Mouse (Mus musculus) forebrain, embryonic 16.5 days (tissue): ENCODE measurements around the gene Olfr272. TPM values are rescaled to one million over a fixed set of nuclear protein-coding genes. Genes with fewer than 3 reads are reported as not detected.

Source experiments
- ATAC-seq: fragments of 200-750 bp; cut with Nextera tagmentation; 2 replicates; pipeline ENCODE4 v1.8.0; 2017; ENCODE audit warnings: mild to moderate bottlenecking, moderate library complexity
- H3K27ac ChIP-seq: fragments of 300-500 bp; sonication (generic); 2 replicates; pipeline ENCODE4 v1.5.1; 2014; ENCODE audit warnings: low read length, control low read depth
- H3K27me3 ChIP-seq: fragments of 300-500 bp; sonication (generic); replicated peaks from 2 replicates; pipeline ENCODE4 v1.6.1; 2014; ENCODE audit warnings: low read length; ENCODE audit not compliant: control insufficient read depth, insufficient read depth
- H3K36me3 ChIP-seq: fragments of 300-500 bp; sonication (generic); 2 replicates; pipeline ENCODE4 v1.6.1; 2014; ENCODE audit not compliant: control insufficient read depth, insufficient read depth
- H3K4me1 ChIP-seq: fragments of 300-500 bp; sonication (generic); replicated peaks from 2 replicates; pipeline ENCODE4 v1.6.1; 2014; ENCODE audit warnings: low read length; ENCODE audit not compliant: control insufficient read depth, insufficient read depth
- H3K4me2 ChIP-seq: fragments of 300-500 bp; sonication (generic); 2 replicates; pipeline ENCODE4 v1.6.1; 2014; ENCODE audit warnings: mild to moderate bottlenecking, low read length, control low read depth
- H3K4me3 ChIP-seq: fragments of 300-500 bp; sonication (generic); replicated peaks from 2 replicates; pipeline ENCODE4 v1.5.1; 2014; ENCODE audit warnings: mild to moderate bottlenecking, low read length, control low read depth
- H3K9ac ChIP-seq: fragments of 300-500 bp; sonication (generic); replicated peaks from 2 replicates; pipeline ENCODE4 v1.6.1; 2014; ENCODE audit warnings: low read depth, low read length, control low read depth
- H3K9me3 ChIP-seq: fragments of 300-500 bp; sonication (generic); 2 replicates; pipeline ENCODE4 v1.6.1; 2016; ENCODE audit warnings: low read length; ENCODE audit not compliant: control insufficient read depth
- WGBS: fragments of 180-500 bp; shearing (Covaris S2); extraction: QIAGEN DNeasy Blood & Tissue Kit; methylation state at CpG from one replicate; pipeline ENCODE4 v1.1.7; 2014; 5-methylcytosine and 5-hydroxymethylcytosine counted together
- polyA plus RNA-seq: library from polyadenylated mRNA; unstranded; fragments of >200 nt; fragmentation: Nextera tagmentation; extraction: Ambion mirVana; gene quantifications from 2 replicates; pipeline ENCODE4 v1.2.1, GENCODE M21; 2015

The Olfr272 gene
- polyA plus RNA-seq, result not detected in 2 replicates

GRCm38 (mm10) chr4:52919078-52919477 is at the start of gene Olfr272:
Gene Olfr272, minus strand, starts transcription at chr4:52919178.
- WGBS, result 89% methylated on average over 2 of the region's 2 CpGs

GRCm38 (mm10) chr4:52964247-52964646 is 45.3 kb upstream of the Olfr272 start, which contains the start of gene Olfr270:
Gene Olfr270, plus strand, starts transcription at chr4:52964547.
- Histone ChIP-seq H3K9ac (no peak within 1 kb of the TSS), H3K4me2 (no peak within 1 kb of the TSS), H3K27ac (no peak within 1 kb of the TSS), H3K9me3 (no peaks in the 10 kb centered on the region), H3K27me3 (no peaks in the 10 kb centered on the region), H3K4me3 (no peak within 1 kb of the TSS), H3K36me3 (no peaks in the 10 kb centered on the region), H3K4me1 (no peaks in the 10 kb centered on the region)
- ATAC-seq, result no peak

More at GRCm38 (mm10) chr4:52919078-52919477, at the start of gene Olfr272:
- Histone ChIP-seq H3K9me3 (no peaks in the 10 kb centered on the region), H3K27ac (no peak within 1 kb of the TSS), H3K4me2 (no peak within 1 kb of the TSS), H3K27me3 (no peaks in the 10 kb centered on the region), H3K9ac (no peak within 1 kb of the TSS), H3K4me1 (no peaks in the 10 kb centered on the region), H3K36me3 (no peaks in the 10 kb centered on the region), H3K4me3 (no peak within 1 kb of the TSS)
- no peak for ATAC-seq

- Histone ChIP-seq H3K9me3 (no peaks in the 10 kb centered on the region), H3K4me3 (no peak overlapping the region), H3K36me3 (no peaks in the 10 kb centered on the region), H3K4me2 (no peak overlapping the region), H3K27me3 (no peaks in the 10 kb centered on the region), H3K27ac (no peak overlapping the region), H3K9ac (no peak overlapping the region), H3K4me1 (no peaks in the 10 kb centered on the region)
- WGBS, result 22% methylated on average over 4 of the region's 4 CpGs
- peak; percentile 85 for ATAC-seq
Observed at GRCm38 (mm10) chr4:52958693-52959092, 39.7 kb upstream of the Olfr272 start.

GRCm38 (mm10) chr4:52949005-52949404 is 30.0 kb upstream of the Olfr272 start:
- Histone ChIP-seq H3K9me3 (no peaks in the 10 kb centered on the region), H3K9ac (no peak overlapping the region), H3K4me1 (no peaks in the 10 kb centered on the region), H3K4me3 (no peak overlapping the region), H3K4me2 (no peak overlapping the region), H3K27ac (no peak overlapping the region), H3K36me3 (no peaks in the 10 kb centered on the region), H3K27me3 (no peaks in the 10 kb centered on the region)
- WGBS, result 87% methylated on average over 2 of the region's 2 CpGs
- ATAC-seq, result no peak

GRCm38 (mm10) chr4:52946665-52947064 is 27.7 kb upstream of the Olfr272 start:
- no peak overlapping the region for H3K4me3 ChIP-seq
- no peak for ATAC-seq
- H3K9ac ChIP-seq, result no peak overlapping the region
- H3K4me1 ChIP-seq, result no peaks in the 10 kb centered on the region
- H3K4me2 ChIP-seq, result no peak overlapping the region
- no peaks in the 10 kb centered on the region for H3K27me3 ChIP-seq
- H3K9me3 ChIP-seq, result no peaks in the 10 kb centered on the region
- no peak overlapping the region for H3K27ac ChIP-seq
- no peaks in the 10 kb centered on the region for H3K36me3 ChIP-seq

- Histone ChIP-seq H3K4me1 (no peaks in the 10 kb centered on the region), H3K4me2 (no peak overlapping the region), H3K9me3 (no peaks in the 10 kb centered on the region), H3K27me3 (no peaks in the 10 kb centered on the region), H3K27ac (no peak overlapping the region), H3K9ac (no peak overlapping the region), H3K36me3 (no peaks in the 10 kb centered on the region), H3K4me3 (no peak overlapping the region)
- 92% methylated on average over 4 of the region's 4 CpGs for WGBS
- no peak for ATAC-seq
Observed at GRCm38 (mm10) chr4:52930480-52930879, 11.5 kb upstream of the Olfr272 start.

- H3K4me2 ChIP-seq, result no peak overlapping the region
- no peak overlapping the region for H3K27ac ChIP-seq
- H3K4me1 ChIP-seq, result no peaks in the 10 kb centered on the region
- H3K27me3 ChIP-seq, result no peaks in the 10 kb centered on the region
- 85% methylated on average over 2 of the region's 2 CpGs for WGBS
- H3K9ac ChIP-seq, result no peak overlapping the region
- no peaks in the 10 kb centered on the region for H3K36me3 ChIP-seq
- no peak overlapping the region for H3K4me3 ChIP-seq
- no peak for ATAC-seq
- H3K9me3 ChIP-seq, result no peaks in the 10 kb centered on the region
Observed at GRCm38 (mm10) chr4:52917311-52917688, 1.7 kb downstream of the Olfr272 start.

GRCm38 (mm10) chr4:52916659-52917310 is 2.2 kb downstream of the Olfr272 start:
- no peaks in the 10 kb centered on the region for H3K9me3 ChIP-seq
- 90% methylated on average over 6 of the region's 6 CpGs for WGBS
- no peaks in the 10 kb centered on the region for H3K36me3 ChIP-seq
- ATAC-seq, result no peak
- no peaks in the 10 kb centered on the region for H3K27me3 ChIP-seq
- H3K4me2 ChIP-seq, result no peak overlapping the region
- no peaks in the 10 kb centered on the region for H3K4me1 ChIP-seq
- no peak overlapping the region for H3K9ac ChIP-seq
- no peak overlapping the region for H3K27ac ChIP-seq
- no peak overlapping the region for H3K4me3 ChIP-seq

GRCm38 (mm10) chr4:52912409-52912808 is 6.6 kb downstream of the Olfr272 start:
- Histone ChIP-seq H3K9me3 (no peaks in the 10 kb centered on the region), H3K36me3 (no peaks in the 10 kb centered on the region), H3K27me3 (no peaks in the 10 kb centered on the region), H3K4me3 (no peak overlapping the region), H3K27ac (no peak overlapping the region), H3K9ac (no peak overlapping the region), H3K4me2 (no peak overlapping the region), H3K4me1 (no peaks in the 10 kb centered on the region)
- ATAC-seq, result no peak
- 56% methylated on average over 3 of the region's 3 CpGs for WGBS

- ATAC-seq, result no peak
- H3K9ac ChIP-seq, result no peak overlapping the region
- no peaks in the 10 kb centered on the region for H3K4me1 ChIP-seq
- H3K9me3 ChIP-seq, result no peaks in the 10 kb centered on the region
- H3K4me2 ChIP-seq, result no peak overlapping the region
- WGBS, result 74% methylated on average over 3 of the region's 3 CpGs
- H3K36me3 ChIP-seq, result no peaks in the 10 kb centered on the region
- H3K4me3 ChIP-seq, result no peak overlapping the region
- H3K27me3 ChIP-seq, result no peaks in the 10 kb centered on the region
- no peak overlapping the region for H3K27ac ChIP-seq
Observed at GRCm38 (mm10) chr4:52909542-52909941, 9.4 kb downstream of the Olfr272 start.
